Mouse (Mus musculus) cerebellum, postnatal 36 days (tissue): ENCODE data around the gene Copa.

ENCODE experiments used
- DNase-seq, 2 experiments: peaks; one replicate each; pipeline ENCODE4 v3.0.0; 2021 to 2022; ENCODE audit warnings: mixed read lengths in 2 of 2

The Copa gene

DNA sequence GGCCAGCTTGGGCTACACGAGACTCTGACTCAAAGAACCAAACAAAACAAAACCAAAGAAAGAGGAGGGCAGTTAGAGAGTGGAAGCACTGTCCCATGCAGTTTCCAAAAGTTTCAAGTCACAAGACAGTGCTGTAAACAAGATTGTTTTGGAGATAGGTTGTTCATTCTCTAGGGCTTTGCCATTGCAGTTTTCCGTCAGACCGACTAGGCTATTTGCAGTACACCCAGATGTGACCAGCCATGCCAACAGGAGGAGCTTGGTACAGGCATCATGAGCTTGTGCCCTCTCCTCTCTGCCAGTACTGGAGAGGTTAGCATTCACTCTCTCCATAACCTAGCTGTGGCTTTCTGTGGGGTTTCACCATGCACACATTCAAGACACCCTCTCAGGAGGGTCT is 11.2 kb downstream of the Copa start:
- no peak for DNase-seq

GRCm38 (mm10) chr1:172094295-172094694 is 12.0 kb downstream of the Copa start:
- no peak for DNase-seq

- DNase-seq = no peak
These were observed 12.9 kb downstream of the Copa start for GRCm38 (mm10) chr1:172095202-172095601.

DNA sequence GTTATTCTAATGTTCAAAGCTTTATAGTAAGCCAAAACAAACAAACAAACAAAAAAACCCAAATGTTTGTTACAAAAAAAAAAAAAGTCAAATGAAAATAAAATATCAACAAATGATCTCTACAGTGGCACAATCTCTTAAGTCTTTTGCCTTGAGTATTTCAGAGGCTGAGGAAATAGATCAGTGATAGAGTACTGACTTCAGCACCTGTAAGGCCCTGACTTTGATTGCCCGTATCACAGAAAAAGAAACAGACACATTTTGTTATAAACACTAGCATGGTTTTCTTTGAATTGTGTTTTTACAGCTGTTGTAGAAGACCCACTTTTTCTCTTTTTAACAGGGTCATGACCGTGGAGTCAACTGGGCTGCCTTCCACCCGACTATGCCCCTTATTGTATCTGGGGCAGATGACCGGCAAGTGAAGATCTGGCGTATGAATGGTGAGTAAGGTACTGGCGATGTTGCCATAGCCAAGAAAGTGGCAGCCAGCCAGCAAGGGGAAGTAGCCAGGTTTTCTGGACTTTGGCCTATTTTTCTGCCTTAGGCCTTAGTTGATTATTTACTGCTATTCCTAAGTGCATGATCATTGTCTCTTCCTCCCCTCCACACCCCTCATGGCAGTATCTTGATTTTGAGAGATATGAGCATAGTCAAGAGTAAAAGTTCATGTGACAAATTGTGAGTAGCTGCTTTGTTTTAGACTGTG is 17.1 kb downstream of the Copa start:
- DNase-seq = peak; percentile 54 to 60

DNA sequence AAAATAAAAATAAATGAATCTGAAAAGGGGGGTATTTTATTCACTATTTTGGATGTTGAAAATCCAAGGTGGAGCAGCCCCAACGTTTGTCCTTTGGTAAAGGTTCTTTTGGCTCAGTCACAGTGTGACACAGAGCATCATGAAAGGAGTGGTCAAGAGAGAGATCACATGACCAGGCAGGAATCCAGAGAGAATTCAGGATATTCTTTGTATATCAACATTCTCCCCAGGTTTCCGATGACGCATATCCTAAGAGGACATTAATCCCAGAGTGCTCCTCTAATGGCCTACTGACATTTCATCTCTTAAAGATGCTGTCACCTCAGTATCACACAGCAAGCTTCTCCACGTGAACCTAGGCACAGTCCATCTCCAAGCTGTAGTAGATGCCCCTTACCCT is 21.3 kb downstream of the Copa start:
- no peak for DNase-seq

- no peak for DNase-seq
These were observed 22.8 kb downstream of the Copa start for GRCm38 (mm10) chr1:172105101-172105500.

DNA sequence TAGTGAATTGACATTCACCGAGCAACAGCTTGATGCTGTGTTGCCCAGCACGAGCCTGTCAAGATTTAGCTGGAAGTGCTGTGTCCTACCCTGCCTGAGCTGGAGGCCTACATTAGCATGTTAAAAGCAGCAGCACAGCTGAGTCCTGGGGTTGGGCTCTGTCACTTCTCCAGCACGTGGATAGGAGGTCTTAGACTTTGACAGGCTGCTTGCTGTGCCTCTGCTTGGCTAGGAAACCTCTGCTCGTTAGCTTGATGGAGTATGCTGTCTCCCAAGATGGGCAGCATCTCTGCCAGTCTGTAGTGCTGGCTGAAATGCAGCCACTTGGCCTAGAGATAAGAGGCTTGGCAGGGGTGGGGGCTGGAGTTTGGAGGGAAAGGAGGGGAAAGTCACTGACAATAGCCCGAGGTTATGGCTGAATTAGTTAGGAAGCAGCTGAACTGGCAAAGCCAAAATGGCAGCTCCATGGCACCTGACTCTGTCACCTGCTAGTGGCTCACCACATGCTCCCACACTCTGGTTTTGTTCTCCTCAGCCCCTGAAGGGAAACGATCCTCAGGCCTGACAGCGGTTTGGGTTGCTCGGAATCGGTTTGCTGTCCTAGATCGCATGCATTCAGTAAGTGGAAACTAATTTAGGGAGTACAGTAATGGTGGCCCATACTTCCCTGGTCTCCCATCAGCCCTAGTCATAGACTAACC is 25.6 kb downstream of the Copa start:
- DNase-seq = no peak

GRCm38 (mm10) chr1:172116948-172117347 is 34.6 kb downstream of the Copa start:
- no peak for DNase-seq

GRCm38 (mm10) chr1:172119100-172119499 is 36.8 kb downstream of the Copa start:
- no peak for DNase-seq

GRCm38 (mm10) chr1:172119720-172120119 is 37.4 kb downstream of the Copa start:
- peak; percentile 35 to 46 for DNase-seq

DNA sequence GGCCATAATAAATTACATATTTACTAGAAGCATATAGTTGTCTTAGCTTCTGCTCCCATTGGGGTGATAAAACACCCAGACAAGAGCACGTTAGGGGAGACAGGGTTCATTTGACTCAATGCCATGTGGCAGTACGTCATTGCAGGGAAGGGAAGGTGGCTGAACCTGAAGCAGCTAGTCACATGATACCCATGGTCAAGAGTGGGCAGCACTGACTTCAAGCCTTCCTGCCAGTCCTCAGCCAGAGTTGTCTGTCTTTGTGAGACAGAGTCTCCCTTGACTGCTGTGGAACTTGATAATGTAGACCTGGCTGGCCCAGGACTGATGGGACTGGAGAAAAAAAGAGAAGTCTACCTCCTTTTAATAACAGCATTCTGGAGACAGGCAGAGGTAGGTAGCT is 40.3 kb downstream of the Copa start:
- no peak for DNase-seq

DNA sequence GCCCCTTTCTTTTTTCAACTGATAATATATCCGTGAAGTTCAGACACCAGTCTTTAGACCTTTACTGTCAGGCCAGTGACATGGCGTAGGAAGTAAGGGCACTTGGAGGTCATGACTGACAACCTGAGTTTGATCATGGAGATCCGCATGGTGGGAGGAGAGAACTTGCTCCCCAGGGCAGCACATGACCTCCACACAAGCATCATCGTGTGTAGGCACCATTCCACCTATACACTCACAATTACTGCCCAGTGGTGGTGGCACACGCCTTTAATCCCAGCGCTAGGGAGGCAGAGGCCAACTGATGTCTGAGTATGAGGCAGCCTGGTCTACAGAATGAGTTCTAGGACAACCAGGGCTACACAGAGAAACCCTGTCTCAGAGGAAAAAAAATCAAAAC is 42.2 kb downstream of the Copa start:
- no peak for DNase-seq

GRCm38 (mm10) chr1:172126376-172127347 is 44.3 kb downstream of the Copa start, which contains the start of gene Pex19:
Gene Pex19 (plus strand): TSS chr1:172126755.
- DNase-seq = peak; percentile 83 to 84

DNA sequence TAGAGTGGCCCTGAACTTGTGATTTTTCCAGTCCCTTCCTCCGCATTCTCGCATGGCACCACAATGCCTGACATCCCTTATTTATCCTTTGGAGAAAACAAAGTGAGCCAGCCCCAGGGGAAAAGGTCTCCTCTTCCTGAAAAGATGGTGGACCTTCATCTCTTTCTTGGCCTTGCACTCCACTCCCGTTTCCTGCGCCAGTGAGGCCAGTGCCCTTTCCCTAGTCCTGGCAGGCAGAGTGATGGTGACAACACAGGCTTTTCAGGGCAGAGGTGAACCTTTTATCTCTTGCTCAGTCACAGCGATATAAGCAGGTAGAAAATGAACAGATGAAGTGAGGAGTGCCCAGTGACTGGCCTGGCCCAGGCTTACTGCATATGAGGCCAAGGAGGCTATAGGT is 45.2 kb downstream of the Copa start:
- no peak for DNase-seq

DNA sequence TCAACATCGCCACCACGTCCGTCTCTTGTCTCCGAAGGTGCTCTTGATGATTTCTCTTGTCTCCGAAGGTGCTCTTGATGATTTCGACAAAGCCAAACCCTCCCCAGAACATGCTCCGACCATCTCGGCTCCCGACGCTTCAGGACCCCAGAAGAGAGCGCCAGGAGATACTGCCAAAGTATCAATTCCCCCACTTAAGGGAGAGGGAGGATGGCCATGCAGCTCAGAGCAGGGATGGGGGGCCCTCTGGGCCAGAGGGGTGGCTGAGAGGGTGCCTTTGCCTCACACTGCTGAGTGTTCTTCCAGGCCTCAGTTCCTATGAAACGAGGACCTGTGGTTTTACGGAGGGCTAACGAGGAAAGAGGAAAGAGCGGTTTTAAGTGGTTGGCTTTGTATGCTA is 46.2 kb downstream of the Copa start:
- no peak for DNase-seq

DNA sequence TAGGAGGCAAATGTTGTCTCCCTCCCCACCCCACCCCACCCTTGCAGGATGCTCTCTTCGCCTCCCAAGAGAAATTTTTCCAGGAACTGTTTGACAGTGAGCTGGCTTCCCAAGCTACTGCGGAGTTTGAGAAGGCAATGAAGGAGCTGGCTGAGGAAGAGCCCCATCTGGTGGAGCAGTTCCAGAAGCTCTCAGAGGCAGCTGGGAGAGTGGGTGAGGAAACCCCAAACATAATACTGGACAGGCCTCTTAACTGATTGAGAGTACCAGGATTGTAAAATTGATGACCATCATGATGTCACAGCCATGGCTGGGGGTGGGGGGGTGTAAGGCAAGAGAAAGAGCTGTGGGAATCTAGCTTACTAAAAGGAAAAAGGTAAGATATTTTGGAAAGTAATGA is 46.8 kb downstream of the Copa start:
- no peak for DNase-seq

GRCm38 (mm10) chr1:172129780-172130179 is 47.5 kb downstream of the Copa start:
- no peak for DNase-seq

- no peak for DNase-seq
These were observed 50.0 kb downstream of the Copa start for GRCm38 (mm10) chr1:172132319-172132718.

- no peak for DNase-seq
These were observed 51.2 kb downstream of the Copa start for GRCm38 (mm10) chr1:172133535-172133934.

- DNase-seq = no peak
These were observed 51.7 kb downstream of the Copa start for GRCm38 (mm10) chr1:172134072-172134471.

DNA sequence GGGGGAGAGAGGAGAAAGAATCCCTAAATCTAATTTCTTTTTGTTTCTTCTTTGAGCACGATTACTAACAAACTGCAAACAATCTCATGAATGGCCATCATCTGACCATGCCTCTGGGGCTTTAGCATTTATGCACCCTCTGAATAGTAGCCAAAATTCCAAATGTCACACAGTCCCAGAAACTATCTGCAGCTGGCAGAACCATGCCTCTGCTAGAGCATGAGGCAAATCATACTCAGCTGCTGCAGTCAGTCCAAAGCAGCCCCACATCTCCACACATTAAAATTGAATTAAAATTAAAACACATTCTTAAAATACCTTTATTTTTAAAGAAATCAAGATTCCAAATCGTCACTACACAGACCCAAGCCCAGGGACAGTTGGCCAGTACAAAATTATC is 57.8 kb downstream of the Copa start:
- no peak for DNase-seq

- no peak for DNase-seq
These were observed 58.5 kb downstream of the Copa start for GRCm38 (mm10) chr1:172140825-172141224.

DNA sequence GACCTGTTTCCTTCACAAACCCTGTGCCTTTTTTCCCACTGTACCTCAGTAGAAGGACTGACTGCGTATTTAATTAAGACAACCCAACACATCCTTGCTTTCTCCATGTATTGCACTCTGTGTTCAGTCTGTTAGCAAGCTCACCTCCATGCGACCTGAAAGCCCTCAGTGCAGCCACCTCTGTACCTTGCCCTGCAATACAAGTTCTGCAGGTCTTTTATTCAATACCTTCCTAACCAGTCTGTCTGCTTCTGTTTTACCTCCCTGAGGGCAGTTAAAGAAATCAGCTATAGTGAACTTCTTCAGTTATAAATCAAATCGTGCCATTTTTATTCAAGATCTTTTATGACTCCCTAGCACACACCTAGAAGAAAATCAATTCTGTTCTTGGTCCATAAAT is 59.2 kb downstream of the Copa start:
- DNase-seq = no peak
